Mouse (Mus musculus): ENCODE measurements at regions not wholly inside any gene's neighbourhood (a gene's known extent, or its start where the extent isn't known, plus 50 kb on each side); places are given as distances from the start of the nearest gene placed in this dataset.

DNA sequence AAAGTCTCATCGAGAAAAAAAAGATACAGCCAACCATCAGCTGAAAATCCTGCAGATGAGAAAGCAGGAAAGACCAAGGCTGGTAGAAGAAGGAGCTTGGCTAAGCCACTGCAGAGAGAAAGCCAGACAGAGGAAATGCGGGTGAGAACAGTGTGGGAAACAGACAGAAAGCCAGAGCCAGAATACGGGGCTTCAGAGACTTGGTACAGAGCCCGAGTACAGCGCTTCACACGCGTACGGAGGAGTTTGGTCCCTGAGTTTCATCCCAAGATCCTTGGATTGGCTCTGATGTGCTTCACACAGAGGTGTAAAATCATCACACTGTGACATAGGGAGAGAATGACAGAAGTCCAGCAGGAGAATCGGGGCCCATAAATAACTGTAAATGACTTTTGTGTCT lies 495.6 kb upstream of the Map3k7 start:
- no peak for DNase-seq (ENCODE audit: extremely low spot score in 1 of 2, low spot score in 1 of 2)

DNA sequence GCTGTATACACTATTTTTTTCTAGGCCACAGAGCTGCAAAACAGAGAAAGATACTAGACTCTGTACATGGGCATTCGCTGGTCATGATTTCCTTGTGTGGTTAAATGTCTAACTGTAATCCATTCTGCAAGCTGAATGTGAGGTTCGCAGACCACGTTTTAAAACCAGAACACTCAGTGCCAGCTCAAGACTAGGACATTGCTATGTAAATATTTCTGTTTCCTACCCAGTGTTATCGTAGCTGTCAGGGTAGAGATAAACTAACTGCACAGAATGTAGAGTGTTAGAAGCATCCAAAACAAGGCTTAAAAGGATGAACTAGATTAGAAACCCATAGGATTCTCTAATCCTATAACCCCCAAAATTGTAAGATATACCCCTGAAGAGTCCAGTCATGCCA lies 494.1 kb upstream of the Map3k7 start:
- no peak for DNase-seq (ENCODE audit: extremely low spot score in 1 of 2, low spot score in 1 of 2)

DNA sequence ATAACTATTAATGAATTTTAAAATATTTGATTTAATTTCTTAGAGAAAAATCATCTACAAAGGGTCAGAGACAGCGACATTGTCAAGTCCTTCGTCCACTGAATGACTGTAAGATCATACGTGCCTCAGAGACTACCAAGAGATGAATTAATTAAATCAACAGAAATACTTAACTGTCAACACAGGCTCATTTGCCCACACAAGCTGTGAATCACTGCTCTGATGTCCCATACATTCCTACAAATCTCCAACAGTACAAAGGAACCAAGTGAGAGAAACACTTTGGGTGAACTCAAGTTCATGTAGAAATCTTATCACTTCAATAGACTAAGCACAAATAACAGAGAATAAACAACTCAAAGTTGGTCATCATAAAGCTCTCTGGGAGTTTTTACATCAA lies 471.4 kb upstream of the Map3k7 start:
- no peak for DNase-seq (ENCODE audit: extremely low spot score in 1 of 2, low spot score in 1 of 2)

DNA sequence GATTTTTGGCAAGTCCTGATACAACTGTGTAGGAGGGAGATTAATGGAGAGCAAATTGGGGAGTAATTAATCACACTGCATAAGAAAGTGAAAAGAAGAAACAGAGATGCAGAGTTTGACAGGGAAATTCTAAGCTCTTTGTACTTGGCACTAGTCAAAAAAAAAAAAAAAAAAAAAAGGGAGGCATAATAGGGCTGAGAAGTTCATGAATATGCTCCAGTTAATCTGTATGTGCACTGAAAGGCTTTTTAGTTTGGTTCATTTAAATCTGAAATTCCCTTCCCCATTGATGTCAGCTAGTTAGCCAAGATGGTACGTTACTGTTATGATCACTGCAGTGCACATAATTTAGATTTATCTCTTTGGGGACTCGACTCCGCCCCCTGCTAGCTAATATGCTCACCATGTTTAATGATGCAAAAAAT lies 470.8 kb upstream of the Map3k7 start:
- no peak for DNase-seq (ENCODE audit: extremely low spot score in 1 of 2, low spot score in 1 of 2)

DNA sequence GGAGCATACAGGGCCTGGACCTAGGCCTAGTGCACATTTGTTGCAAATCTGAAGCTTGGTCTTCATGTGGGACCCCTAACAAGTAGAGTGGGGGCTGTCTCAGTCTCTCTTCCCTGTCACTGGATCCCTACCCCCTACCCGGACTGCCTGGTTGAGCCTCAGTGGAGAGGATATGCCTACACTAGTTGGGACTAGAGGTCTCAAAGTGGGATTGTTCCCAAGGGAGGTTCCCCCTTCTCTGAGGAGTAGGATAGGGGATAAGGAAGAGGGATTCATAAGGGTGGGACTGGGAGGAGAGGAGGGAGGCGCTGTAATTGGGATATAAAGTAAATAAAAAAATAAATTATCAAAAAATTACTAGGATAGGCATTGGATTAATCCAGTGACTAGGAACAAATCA lies 464.0 kb upstream of the Map3k7 start:
- no peak for DNase-seq (ENCODE audit: extremely low spot score in 1 of 2, low spot score in 1 of 2)

DNA sequence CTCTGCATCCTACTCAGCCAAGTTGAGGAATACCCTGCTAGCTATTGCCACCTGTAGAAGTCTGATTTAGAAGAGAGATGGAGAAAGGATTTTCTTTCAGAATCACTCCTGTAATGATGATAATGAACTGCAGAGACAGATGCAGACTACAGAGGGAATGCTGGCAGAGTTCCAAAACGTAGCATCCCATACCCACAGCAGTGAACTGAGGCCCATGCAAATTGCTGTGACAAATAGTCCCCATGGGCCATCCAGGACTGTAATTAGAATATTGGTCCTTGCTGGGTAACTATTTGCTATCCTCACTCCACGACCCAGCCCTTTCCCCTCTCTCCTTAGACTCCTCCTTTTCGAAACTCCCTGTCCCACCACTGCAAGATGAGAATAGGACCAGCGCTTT lies 463.5 kb upstream of the Map3k7 start:
- DNase-seq (ENCODE audit: extremely low spot score in 1 of 2, low spot score in 1 of 2): no peak

DNA sequence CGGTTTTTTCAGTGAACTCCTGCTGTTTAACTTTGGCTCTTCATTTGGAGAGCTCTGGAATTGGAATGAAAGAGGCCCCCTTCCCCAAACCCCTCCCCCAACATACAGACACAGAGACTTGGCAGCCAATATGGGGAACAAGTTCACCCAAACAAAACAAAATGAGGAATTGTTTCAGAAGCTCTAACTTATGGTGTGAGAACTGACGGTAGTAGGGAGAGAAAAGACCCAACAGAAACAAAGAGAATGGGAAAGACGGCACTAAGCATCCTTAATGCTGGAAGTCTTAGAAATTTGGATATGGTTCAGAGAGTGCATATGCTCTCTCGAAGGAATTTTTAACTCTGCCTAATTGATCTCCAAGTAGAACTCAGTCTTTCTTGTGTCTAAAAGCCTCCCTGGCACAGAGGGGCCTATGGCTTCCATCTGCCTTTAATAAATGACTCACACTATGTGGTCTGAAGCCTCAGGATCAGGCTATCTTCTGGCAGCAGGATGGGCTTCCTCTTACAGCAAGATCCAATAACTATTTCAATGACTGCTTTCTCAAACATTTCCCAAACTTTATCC lies 438.2 kb upstream of the Map3k7 start:
- DNase-seq (ENCODE audit: extremely low spot score in 1 of 2, low spot score in 1 of 2): no peak

DNA sequence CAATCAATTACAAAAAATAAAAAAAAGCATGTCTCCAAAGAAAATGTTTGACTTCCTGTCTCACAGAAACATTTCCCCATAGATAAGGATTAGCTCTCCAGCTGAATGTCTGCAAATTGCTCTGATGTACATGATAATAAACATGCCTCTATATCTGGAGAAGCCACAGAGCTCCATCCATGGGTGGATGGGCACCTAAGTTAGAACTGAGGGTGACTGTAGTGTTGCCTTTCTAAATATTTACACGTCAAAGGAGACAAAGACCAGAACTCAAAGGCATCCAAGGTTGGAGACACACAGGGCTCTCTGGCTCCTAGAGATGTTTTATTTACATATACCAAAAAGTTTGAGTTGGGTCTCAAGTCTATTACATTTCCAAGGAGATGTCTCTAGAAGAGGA lies 427.1 kb upstream of the Map3k7 start:
- DNase-seq (ENCODE audit: extremely low spot score in 1 of 2, low spot score in 1 of 2): no peak

DNA sequence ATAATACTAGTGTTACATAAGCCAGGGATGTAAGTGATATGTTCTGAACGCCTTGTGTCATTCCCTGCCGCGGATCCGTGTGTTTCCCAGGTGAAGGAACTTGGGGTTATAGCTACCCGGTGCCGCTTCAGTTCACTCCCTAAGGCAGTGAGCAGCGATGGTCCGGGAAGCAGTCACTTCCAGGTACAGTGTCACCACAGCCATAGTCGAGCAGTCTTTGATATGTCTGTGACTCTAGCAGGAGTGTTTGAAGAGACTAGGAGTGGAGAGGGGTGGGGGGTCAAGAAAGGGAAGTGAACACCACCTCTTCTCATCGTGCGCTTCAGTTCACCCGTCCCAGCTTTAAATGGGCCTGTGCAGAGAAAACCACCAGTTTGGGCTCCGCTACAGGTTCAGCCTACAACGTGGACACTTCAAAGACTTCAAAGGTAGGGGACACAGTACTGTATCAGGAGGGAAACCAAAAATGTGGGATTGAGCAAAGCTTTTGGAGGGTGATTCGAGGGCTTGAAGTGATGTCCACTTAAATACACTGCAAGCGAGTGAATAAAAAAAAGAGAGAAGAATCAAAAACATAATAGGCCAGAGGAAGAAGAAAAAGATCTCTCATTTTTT lies 410.0 kb upstream of the Map3k7 start:
- DNase-seq (ENCODE audit: extremely low spot score in 1 of 2, low spot score in 1 of 2): no peak

DNA sequence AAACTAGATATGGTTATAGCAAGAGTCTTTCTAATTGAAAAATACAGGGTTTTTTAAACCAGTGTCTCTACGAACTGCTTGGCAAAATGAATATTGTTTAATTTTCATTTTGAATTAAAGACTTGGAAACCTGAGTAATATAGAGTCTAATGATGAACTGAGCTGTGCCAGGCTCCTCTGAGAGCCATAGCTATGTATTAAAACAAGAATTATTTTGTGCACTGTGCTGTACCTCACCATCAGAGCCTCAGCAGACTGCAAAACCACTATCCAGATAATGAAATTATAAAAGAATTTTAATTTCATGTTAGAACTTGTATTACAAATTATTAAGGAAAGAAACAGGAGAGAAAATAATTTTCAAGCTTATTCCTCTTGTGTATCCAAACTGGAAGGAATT lies 408.8 kb upstream of the Map3k7 start:
- DNase-seq (ENCODE audit: extremely low spot score in 1 of 2, low spot score in 1 of 2): no peak

DNA sequence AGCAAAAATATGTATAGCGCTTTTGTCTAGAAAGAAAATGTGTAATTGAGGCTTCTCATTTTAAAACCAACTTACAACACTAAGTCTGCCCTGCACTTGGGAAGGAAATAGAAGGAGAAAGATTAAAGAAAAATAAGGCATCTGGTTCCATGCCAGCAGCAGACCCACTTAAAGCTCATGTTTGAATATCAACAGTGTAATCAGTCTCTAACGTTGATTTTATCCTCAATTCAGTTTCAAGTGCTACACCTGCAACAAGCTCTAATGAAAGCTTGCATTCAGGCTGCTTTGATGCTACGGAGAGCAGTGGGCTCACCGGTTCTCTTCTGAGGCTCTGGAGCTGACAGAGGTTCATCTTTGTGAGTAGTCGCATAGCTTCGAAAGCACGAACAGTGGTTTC lies 406.6 kb upstream of the Map3k7 start:
- DNase-seq (ENCODE audit: extremely low spot score in 1 of 2, low spot score in 1 of 2): no peak

DNA sequence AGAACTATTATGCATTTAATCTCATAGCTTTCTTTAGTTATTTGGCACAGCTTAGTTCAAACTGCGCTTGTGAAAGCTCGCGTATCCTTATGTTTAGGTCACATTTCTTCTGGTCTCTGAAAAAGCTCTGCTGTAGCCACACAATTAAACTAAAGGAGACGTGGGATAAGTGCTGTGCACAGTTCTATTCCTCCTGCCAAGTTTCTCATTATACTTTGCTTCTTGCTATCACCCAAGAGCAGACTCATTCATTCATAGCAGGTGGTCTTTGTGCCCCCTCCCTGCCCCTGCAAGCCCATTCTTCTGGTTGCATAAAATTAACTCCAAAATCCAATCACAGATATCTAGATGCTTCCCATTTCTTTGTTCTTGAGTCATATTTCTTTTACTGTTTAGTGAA lies 403.6 kb upstream of the Map3k7 start:
- DNase-seq (ENCODE audit: extremely low spot score in 1 of 2, low spot score in 1 of 2): no peak

DNA sequence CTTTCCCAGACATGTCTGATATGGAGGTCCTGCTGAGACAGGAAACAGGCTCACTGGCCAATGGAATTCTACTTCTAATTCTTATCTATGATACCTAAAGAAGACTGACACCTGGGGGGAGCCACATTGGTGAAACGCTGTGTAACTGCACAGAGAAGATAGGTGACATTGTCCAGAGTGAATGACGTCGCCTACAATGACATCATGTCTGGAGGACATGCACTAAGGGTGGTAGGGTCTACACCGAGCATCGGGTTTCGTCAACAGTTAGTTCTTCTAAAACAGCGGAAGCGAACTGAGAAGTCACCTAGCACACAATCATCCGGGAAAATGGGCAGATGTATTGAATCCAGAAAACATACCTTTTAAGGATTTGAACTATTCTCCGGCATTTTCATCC lies 402.7 kb upstream of the Map3k7 start:
- no peak for DNase-seq (ENCODE audit: extremely low spot score in 1 of 2, low spot score in 1 of 2)

DNA sequence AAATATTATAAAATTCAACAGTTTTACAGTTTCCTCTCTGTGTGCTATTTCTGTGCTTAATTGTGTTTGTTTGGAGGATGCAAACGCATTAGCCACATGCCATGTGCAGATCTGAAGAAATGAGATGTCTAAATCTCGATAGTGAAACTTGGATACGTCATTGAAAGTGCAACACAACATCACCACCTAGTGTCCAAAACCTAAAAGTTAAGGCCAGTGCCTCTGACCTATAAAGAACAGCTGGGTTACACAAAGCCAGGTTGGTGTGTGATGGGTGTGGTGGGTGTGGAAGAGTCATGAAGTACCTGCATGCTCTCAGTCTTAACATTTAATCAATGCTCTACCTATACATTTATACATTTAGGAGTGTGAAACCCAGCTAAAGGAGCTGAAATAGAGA lies 402.1 kb upstream of the Map3k7 start:
- peak; percentile 18 to 63 for DNase-seq (ENCODE audit: extremely low spot score in 1 of 2, low spot score in 1 of 2)

DNA sequence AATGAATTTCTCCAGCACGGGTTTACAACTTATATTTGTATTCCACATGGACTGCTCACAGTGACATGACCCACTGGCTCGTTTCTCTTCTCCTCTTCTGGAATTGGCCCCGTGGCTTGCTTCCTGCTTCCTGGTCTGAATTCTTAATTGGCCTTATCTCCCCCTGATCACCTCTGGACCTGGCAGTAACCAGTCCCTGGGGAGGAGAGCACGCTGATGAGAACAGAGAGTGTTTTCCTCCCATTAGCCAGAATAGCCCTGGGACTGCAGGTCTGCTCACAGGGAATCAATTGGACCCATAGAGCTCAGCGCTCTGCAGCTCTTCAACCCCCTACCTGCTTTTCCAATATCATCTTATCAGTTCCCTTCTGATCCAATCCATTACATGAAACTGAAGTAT lies 397.7 kb upstream of the Map3k7 start:
- DNase-seq (ENCODE audit: extremely low spot score in 1 of 2, low spot score in 1 of 2): no peak

DNA sequence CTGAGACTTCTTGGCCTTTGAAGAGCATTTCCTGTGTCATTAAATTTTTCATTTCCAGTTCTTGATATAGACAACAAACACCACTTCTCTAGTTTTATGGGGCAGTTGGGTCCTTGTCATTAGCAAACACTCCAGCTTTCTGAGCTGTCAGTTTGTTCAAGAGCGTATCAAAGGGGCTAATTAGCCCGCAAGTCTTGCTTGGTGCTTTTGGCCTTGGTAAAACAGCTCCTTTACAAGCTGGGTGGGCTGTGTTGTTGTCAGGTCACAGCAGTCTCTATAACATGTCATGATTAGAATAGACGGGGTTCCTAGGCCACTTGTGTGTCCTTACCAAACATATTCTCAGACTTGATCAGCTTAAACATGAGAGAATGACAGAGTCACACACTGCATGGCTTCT lies 397.1 kb upstream of the Map3k7 start:
- DNase-seq (ENCODE audit: extremely low spot score in 1 of 2, low spot score in 1 of 2): no peak

DNA sequence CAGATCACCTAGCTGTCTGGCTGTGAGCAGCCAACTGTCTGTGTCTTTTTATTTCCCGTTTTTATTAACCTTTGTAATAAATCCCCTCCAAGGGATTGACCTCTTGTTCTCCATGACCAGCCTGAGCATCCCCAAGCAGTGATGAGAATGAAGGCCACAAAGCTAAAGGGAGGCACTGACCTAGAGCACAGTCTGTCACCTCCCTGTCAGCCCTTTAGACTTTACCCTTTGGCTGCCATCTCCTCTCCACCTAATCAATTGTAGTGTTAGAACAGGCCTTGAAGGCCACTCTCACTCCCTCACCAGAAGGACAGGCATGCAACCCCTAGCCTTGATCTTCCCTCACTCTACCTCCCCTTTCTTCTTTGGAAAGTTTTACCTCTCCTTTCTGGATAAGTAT lies 394.2 kb upstream of the Map3k7 start:
- no peak for DNase-seq (ENCODE audit: extremely low spot score in 1 of 2, low spot score in 1 of 2)

DNA sequence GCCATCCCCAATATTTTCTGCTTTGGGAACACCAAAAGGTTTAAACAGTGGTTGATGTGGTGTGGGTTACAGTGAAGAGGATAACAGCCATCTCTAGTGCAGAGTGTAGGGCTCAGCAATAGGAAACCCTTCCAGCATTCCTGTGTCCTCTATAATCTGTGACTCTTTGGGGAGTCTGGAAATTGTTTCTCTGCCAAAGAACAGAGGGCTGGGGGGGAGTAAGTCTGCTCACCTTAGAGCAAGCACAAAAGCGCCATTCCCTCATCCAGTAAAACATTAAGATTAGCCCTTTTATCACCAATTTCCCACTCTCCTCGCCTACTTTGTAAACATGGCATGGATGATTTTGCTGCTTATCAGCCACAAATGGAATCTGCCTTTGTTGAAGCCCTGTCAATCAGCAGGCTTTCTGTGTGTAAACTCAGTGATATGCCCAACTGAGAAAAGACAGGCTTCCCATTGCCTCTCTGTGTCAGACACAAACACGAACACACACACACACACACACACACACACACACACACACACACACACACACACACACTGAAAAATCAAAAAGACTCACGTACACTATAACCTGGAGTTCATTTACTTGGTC lies 386.8 kb upstream of the Map3k7 start:
- DNase-seq (ENCODE audit: extremely low spot score in 1 of 2, low spot score in 1 of 2): no peak

DNA sequence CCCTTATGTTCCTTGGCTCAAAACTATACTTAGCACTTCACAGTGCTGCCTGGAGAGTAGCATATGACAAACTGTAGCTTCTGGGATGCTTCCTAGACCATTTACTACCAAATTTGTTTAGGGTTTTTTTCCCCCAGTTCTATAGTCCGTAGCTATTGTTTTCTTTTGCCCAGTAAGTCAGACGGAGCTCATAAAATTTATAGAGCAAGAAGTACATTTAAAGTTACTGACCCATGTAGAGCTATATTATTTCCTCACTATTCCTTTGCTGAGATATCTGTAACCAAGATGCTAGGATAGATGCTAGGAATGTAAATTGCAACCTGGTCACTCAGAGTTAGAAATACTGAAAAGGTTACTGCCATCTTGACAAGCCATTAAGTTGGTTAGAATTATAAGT lies 380.4 kb upstream of the Map3k7 start:
- DNase-seq (ENCODE audit: extremely low spot score in 1 of 2, low spot score in 1 of 2): no peak

DNA sequence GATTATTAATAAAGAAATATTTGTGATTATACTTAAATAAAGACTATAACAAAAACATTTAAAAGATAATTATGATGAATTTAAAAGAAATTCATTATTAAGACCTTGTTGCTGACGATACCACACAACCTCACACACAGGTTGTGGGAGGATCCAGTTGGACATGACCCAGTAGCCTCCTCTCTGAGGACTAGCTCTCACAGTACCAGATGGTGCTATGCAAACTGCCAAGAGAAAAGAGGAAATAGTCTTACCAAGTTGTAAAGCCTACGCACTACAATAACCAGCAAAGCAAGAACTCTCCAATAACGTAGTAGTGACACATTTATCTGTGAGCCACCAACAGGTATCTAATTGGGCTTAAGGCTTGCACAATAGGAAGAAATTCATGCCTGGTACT lies 379.7 kb upstream of the Map3k7 start:
- DNase-seq (ENCODE audit: extremely low spot score in 1 of 2, low spot score in 1 of 2): peak; percentile 7 to 54

DNA sequence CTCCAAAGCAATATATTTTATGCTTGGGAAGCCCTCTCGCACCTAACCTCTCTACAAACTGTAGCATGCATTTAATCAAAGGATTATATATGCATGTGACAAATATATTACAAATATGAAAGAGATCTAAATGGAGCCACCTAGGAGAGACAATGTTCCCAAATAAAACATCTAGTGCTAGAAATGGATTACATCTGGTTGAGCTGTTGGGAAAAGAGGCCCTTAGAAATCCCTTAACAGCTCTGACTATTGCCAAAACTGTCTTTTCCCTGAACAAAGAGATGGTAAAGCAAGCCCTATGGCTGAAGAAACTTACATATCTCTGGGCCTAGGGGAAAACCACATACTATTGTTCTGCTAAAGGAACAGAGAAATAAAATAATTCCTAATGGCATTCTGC lies 369.8 kb upstream of the Map3k7 start:
- no peak for DNase-seq (ENCODE audit: extremely low spot score in 1 of 2, low spot score in 1 of 2)

DNA sequence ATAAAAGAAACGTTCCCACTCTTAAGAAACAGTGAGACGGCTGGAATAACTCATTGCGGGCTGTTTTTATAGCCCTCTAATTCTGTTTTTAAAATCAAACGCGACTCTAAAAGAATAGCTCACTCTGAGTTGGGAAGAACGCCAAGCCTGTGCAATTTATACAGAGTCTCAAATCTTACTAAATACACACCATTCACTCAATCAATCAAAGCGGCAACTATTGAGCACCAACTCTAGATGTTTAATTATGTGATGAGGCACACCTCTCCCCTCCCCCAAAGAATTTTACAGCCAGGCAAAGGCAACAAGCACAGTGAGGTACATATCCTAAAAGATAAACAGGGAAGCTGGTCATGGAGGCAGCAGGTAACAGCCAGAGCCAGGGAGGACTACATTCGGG lies 362.4 kb upstream of the Map3k7 start:
- DNase-seq (ENCODE audit: extremely low spot score in 1 of 2, low spot score in 1 of 2): no peak

DNA sequence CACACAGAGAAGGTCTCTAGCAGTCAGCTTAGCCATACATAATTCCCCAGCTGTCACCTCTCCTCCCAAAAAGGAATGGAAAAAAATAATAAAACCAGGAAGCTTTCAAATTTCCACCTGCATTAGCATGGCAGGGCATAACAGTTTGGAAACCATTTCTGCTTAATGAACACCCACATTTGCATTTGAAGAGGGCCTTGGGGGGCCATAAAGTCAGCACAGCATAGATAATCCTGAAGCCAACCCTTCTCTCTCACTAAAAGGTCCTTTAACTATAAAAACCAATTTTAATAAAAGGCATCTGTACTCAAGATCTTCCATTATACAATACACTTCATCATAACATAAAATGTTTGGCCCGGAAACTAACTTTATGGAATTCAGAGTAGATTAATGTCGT lies 360.1 kb upstream of the Map3k7 start:
- no peak for DNase-seq (ENCODE audit: extremely low spot score in 1 of 2, low spot score in 1 of 2)
